Mouse (Mus musculus): ENCODE results near the gene Mtln.

DNA sequence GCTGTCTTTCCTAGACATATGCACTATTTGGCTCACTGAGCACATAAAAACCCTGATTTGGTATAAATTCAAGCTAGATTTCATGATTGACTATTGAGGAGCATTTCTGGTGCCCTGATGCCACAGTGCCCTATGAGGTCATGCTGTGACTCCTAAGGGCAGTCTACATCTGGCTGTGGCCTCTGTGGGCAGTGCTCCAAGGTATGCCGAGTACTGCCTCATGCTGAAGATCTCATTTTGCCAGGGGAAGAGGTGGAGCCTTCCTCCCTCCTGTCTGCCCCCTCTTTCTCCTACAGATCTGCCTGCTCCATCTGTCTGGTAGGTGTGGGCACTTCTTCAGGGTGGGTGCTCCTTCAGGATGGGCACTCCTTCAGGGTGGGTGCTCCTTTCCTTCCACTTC, 42.9 kb downstream of the Mtln start:
- TF ChIP-seq POLR2A (IDR thresholded peaks at IDR 0.05; ENCODE audit: control insufficient read depth, extremely low read depth, insufficient read depth, low read length, poor library complexity) (no peak), CTCF (IDR thresholded peaks at IDR 0.05; ENCODE audit: borderline replicate concordance, control insufficient read depth, extremely low read depth, insufficient read depth, low read length, poor library complexity) (no peak)
